Mouse (Mus musculus) neural tube, embryonic 13.5 days (tissue): Measurements from ENCODE around the gene Mak. TPM values are rescaled to one million over a fixed set of nuclear protein-coding genes. Genes with fewer than 3 reads are reported as not detected.

Experiments
- ATAC-seq: fragments of 200-750 bp; cut with Nextera tagmentation; 2 replicates; pipeline ENCODE4 v1.8.0; 2017; ENCODE audit warnings: low read depth, mild to moderate bottlenecking, moderate TSS enrichment, moderate library complexity
- H3K27ac ChIP-seq: fragments of 300-500 bp; sonication (generic); replicated peaks from 2 replicates; pipeline ENCODE4 v1.5.1; 2015; ENCODE audit warnings: moderate library complexity, mild to moderate bottlenecking, inconsistent platforms
- H3K27me3 ChIP-seq: fragments of 300-500 bp; sonication (generic); 2 replicates; pipeline ENCODE4 v1.6.1; 2015; ENCODE audit warnings: mild to moderate bottlenecking, inconsistent platforms
- H3K36me3 ChIP-seq: fragments of 300-500 bp; sonication (generic); 2 replicates; pipeline ENCODE4 v1.6.1; 2015; ENCODE audit warnings: mild to moderate bottlenecking, inconsistent platforms
- H3K4me1 ChIP-seq: fragments of 300-500 bp; sonication (generic); replicated peaks from 2 replicates; pipeline ENCODE4 v1.6.1; 2015; ENCODE audit warnings: inconsistent platforms
- H3K4me2 ChIP-seq: fragments of 300-500 bp; sonication (generic); 2 replicates; pipeline ENCODE4 v1.6.1; 2015; ENCODE audit warnings: inconsistent platforms, mild to moderate bottlenecking, moderate library complexity
- H3K4me3 ChIP-seq: fragments of 300-500 bp; sonication (generic); 2 replicates; pipeline ENCODE4 v1.5.1; 2015; ENCODE audit warnings: mild to moderate bottlenecking, inconsistent platforms
- H3K9ac ChIP-seq: fragments of 300-500 bp; sonication (generic); 2 replicates; pipeline ENCODE4 v1.6.1; 2015; ENCODE audit warnings: moderate library complexity, mild to moderate bottlenecking, inconsistent platforms
- H3K9me3 ChIP-seq: fragments of 300-500 bp; sonication (generic); 2 replicates; pipeline ENCODE4 v1.6.1; 2016; ENCODE audit warnings: inconsistent platforms
- WGBS: fragments of 180-500 bp; shearing (Covaris S2); methylation state at CpG from one replicate; pipeline ENCODE4 v1.1.7; 2015; 5-methylcytosine and 5-hydroxymethylcytosine counted together
- polyA plus RNA-seq: library from polyadenylated mRNA; unstranded; fragments of >200 nt; fragmentation: Nextera tagmentation; extraction: Ambion mirVana; gene quantifications from 2 replicates; pipeline ENCODE4 v1.2.1, GENCODE M21; 2015

Mak gene
- polyA plus RNA-seq, 1 experiment from 2014 or later = 0.25 TPM

GRCm38 (mm10) chr13:40982759-40983158 is 96.7 kb downstream of the Mak start:
- 91% methylated on average over 1 of the region's 1 CpGs for whole genome bisulfite sequencing
- H3K9me3 ChIP-seq = no peaks in the 10 kb centered on the region
- ATAC-seq = no peak
- no peaks in the 10 kb centered on the region for H3K27me3 ChIP-seq
- H3K27ac ChIP-seq = no peak overlapping the region
- no peak overlapping the region for H3K4me3 ChIP-seq
- no peak overlapping the region for H3K9ac ChIP-seq
- H3K4me2 ChIP-seq = no peak overlapping the region
- no peaks in the 10 kb centered on the region for H3K4me1 ChIP-seq
- no peaks in the 10 kb centered on the region for H3K36me3 ChIP-seq

GRCm38 (mm10) chr13:40979321-40979720 is 100.2 kb downstream of the Mak start:
- H3K4me1 ChIP-seq = no peaks in the 10 kb centered on the region
- H3K9ac ChIP-seq = no peak overlapping the region
- no peak overlapping the region for H3K4me2 ChIP-seq
- no peaks in the 10 kb centered on the region for H3K9me3 ChIP-seq
- no peak for ATAC-seq
- no peaks in the 10 kb centered on the region for H3K27me3 ChIP-seq
- no peaks in the 10 kb centered on the region for H3K36me3 ChIP-seq
- WGBS = 75% methylated on average over 2 of the region's 2 CpGs
- H3K27ac ChIP-seq = 0 out of 2 replicates have a peak overlapping the region, but pooled peaks have one; percentile 18
- H3K4me3 ChIP-seq = no peak overlapping the region

GRCm38 (mm10) chr13:40978652-40979051 is 100.9 kb downstream of the Mak start:
- H3K9me3 ChIP-seq = no peaks in the 10 kb centered on the region
- no peak overlapping the region for H3K4me3 ChIP-seq
- no peaks in the 10 kb centered on the region for H3K27me3 ChIP-seq
- no peak overlapping the region for H3K27ac ChIP-seq
- no peak overlapping the region for H3K9ac ChIP-seq
- H3K36me3 ChIP-seq = no peaks in the 10 kb centered on the region
- no peaks in the 10 kb centered on the region for H3K4me1 ChIP-seq
- no peak for ATAC-seq
- 83% methylated on average over 4 of the region's 4 CpGs for WGBS
- H3K4me2 ChIP-seq = no peak overlapping the region

GRCm38 (mm10) chr13:40977609-40978008 is 101.9 kb downstream of the Mak start:
- Histone ChIP-seq H3K4me2 (no peak overlapping the region), H3K9ac (no peak overlapping the region), H3K27me3 (no peaks in the 10 kb centered on the region), H3K9me3 (no peaks in the 10 kb centered on the region), H3K36me3 (no peaks in the 10 kb centered on the region), H3K4me3 (no peak overlapping the region), H3K4me1 (no peaks in the 10 kb centered on the region), H3K27ac (no peak overlapping the region)
- no peak for ATAC-seq
- 13% methylated on average over 7 of the region's 7 CpGs for WGBS

Other genes with a start within 250 kb of the Mak start
- gene Gcnt2, start 220.0 kb downstream of the Mak start, polyA plus RNA-seq = 3.9 and 4.6 TPM in 2 replicates
- 56.8 and 64.7 TPM in 2 replicates for gene Pak1ip1, start 78.7 kb downstream of the Mak start, polyA plus RNA-seq
- gene Tmem14c, start 63.4 kb downstream of the Mak start, polyA plus RNA-seq = 147 TPM in 2 replicates
- not detected in 2 replicates for gene Gcm2, start 31.3 kb upstream of the Mak start, polyA plus RNA-seq
- not detected in 2 replicates for gene Sycp2l, start 34.6 kb upstream of the Mak start, polyA plus RNA-seq
- gene Elovl2, start 140.7 kb upstream of the Mak start, polyA plus RNA-seq = 36.4 and 43.4 TPM in 2 replicates
- 22.4 and 22.7 TPM in 2 replicates for gene Smim13, start 170.1 kb upstream of the Mak start, polyA plus RNA-seq
- gene Gm17364, start 194.3 kb upstream of the Mak start, polyA plus RNA-seq = not detected in 2 replicates